Comparison of ENCODE assay signal across 8 mouse cellular contexts in the genomic region with DNA sequence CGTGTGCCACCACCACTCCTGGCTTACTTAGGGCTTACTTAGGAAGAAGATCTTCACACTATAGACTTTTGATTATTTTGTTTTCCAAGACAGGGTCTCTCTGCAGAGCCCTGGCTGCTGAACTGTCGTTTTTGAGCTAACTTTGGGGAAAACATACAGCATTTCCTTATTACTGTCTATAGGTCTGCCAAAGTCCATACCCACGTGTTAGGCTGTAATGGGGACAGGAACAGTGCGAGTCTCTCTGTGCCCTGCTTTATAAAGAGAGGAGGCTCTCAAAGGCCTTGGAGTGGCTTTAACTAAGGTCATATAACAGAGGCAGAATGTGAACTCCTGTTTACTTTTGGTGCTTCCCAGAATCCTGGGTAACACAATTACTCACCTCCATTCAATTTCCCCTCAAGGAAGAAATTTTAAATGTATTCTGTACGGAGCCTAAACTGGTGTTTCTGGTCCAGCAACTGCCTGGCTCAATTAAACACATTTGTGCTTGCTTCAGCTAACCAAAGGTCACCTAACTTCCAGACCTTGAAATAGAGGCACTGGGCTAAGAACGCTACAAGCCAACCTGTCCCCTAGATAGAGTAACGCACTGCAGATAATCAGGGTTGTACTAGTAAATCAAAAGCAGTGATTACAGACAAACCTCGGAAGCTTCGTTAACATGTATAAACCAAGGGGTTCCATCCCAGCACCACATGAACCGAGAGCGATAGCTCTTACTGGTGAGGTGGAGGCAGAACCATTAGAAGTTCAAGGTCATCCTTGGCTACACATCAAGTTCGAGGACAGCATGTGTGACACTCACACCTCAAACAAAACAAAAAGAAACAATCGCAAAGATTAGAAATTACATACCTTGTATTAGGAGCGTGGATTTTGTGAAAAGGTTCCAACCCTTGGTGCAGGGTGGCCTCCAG. TPM values are rescaled to one million over a fixed set of nuclear protein-coding genes. Genes with fewer than 3 reads are reported as not detected.
DNase-seq lines count a peak whose midpoint lies in the region; ATAC-seq and TF ChIP-seq lines count a peak whose summit lies in the region.

No protein-coding gene starts in this region.

- peak in 1 of 2 experiments; percentile 10; a peak in 1 of 4 replicates for TF ChIP-seq EP300 in MEL (IDR thresholded peaks at IDR 0.05; ENCODE audit: low read depth in 1 of 2, low read length in 2 of 2)

- intact Hi-C loops in left cerebral cortex, postnatal 25 days (cut with DNase I) = no loop called here

- no peak for TF ChIP-seq CTCF in MEL (IDR thresholded peaks at IDR 0.05 in 2 of 3, conservative IDR thresholded peaks at IDR 0.05 in 1 of 3; ENCODE audit: control insufficient read depth in 1 of 3, insufficient read depth in 1 of 3, low read depth in 2 of 3, low read length in 3 of 3, poor library complexity in 1 of 3, severe bottlenecking in 1 of 3)

- peak overlapping the region; percentile 71 for H3K9ac ChIP-seq in MEL (ENCODE audit: control insufficient read depth, low read depth, low read length, poor library complexity, severe bottlenecking)
- peak overlapping the region; percentile 24; the same call in 1 of the 2 replicates for H3K9ac ChIP-seq in hindbrain, embryonic 14.5 days
- H3K9ac ChIP-seq in liver, embryonic 13.5 days = peak overlapping the region; percentile 51

- H3K4me3 ChIP-seq in heart, embryonic 10.5 days = peak overlapping the region; percentile 64
- H3K4me3 ChIP-seq in MEL (ENCODE audit: control insufficient read depth in 1 of 2, insufficient read depth in 1 of 2, low read depth in 2 of 2, low read length in 2 of 2) = peak overlapping the region; percentile 62 to 64
- H3K4me3 ChIP-seq in hindbrain, embryonic 14.5 days (replicated peaks; ENCODE audit: low read length) = peak overlapping the region; percentile 40
- peak overlapping the region; percentile 57 for H3K4me3 ChIP-seq in liver, embryonic 13.5 days (replicated peaks)

- ATAC-seq in hindbrain, embryonic 14.5 days (ENCODE audit: low FRiP score) = no peak
- no peak for ATAC-seq in liver, embryonic 13.5 days (ENCODE audit: low read depth)

- peak overlapping the region; percentile 84 for H3K27ac ChIP-seq in heart, embryonic 10.5 days
- peak overlapping the region; percentile 27 for H3K27ac ChIP-seq in MEL (ENCODE audit: control insufficient read depth, low read depth, low read length)
- H3K27ac ChIP-seq in hindbrain, embryonic 14.5 days = no peak overlapping the region
- H3K27ac ChIP-seq in liver, embryonic 13.5 days = peak overlapping the region; percentile 23; the same call in 1 of the 2 replicates

- H3K27me3 ChIP-seq in heart, embryonic 10.5 days (ENCODE audit: insufficient read depth, poor library complexity, severe bottlenecking) = no peaks in the 10 kb centered on the region
- no peaks in the 10 kb centered on the region for H3K27me3 ChIP-seq in MEL (ENCODE audit: control insufficient read depth in 1 of 2, insufficient read depth in 2 of 2, low read length in 2 of 2)
- no peaks in the 10 kb centered on the region for H3K27me3 ChIP-seq in hindbrain, embryonic 14.5 days (ENCODE audit: control insufficient read depth, insufficient read depth, low read length)
- no peaks in the 10 kb centered on the region for H3K27me3 ChIP-seq in liver, embryonic 13.5 days

- no peak for TF ChIP-seq RAD21 in MEL (IDR thresholded peaks at IDR 0.05; ENCODE audit: low read depth, low read length)

- H3K4me1 ChIP-seq in heart, embryonic 10.5 days = peaks cover 29% of the 10 kb centered on the region
- peaks cover 0 to 34% of the 10 kb centered on the region in 2 experiments; a peak in 3 of 4 replicates for H3K4me1 ChIP-seq in MEL (ENCODE audit: control insufficient read depth in 1 of 2, insufficient read depth in 2 of 2, low read length in 2 of 2)
- peaks cover 6% of the 10 kb centered on the region; the same call in 1 of the 2 replicates for H3K4me1 ChIP-seq in hindbrain, embryonic 14.5 days (replicated peaks; ENCODE audit: control insufficient read depth, insufficient read depth, low read length)
- peaks cover 45% of the 10 kb centered on the region for H3K4me1 ChIP-seq in liver, embryonic 13.5 days (replicated peaks)

- 15% methylated on average over 14 of the region's 14 CpGs for WGBS in heart, embryonic 10.5 days
- WGBS in hindbrain, embryonic 14.5 days = 19% methylated on average over 14 of the region's 14 CpGs
- 5% methylated on average over 14 of the region's 14 CpGs for WGBS in liver, embryonic 13.5 days (ENCODE audit: insufficient replicate concordance)

- H3K79me2 ChIP-seq in MEL (ENCODE audit: control insufficient read depth, insufficient read depth, low read length, poor library complexity) = peaks cover 19% of the 10 kb centered on the region

- TF ChIP-seq POLR2A in MEL (IDR thresholded peaks at IDR 0.05; ENCODE audit: control insufficient read depth in 1 of 2, insufficient read depth in 1 of 2, low read depth in 1 of 2, low read length in 2 of 2, poor library complexity in 1 of 2) = no peak

- H3K9me3 ChIP-seq in heart, embryonic 10.5 days = no peaks in the 10 kb centered on the region
- H3K9me3 ChIP-seq in MEL (replicated peaks; ENCODE audit: insufficient read depth, low read length) = no peaks in the 10 kb centered on the region
- H3K9me3 ChIP-seq in hindbrain, embryonic 14.5 days (ENCODE audit: control insufficient read depth, low read length) = no peaks in the 10 kb centered on the region
- H3K9me3 ChIP-seq in liver, embryonic 13.5 days (replicated peaks) = no peaks in the 10 kb centered on the region

- H3K36me3 ChIP-seq in heart, embryonic 10.5 days = peaks cover 3% of the 10 kb centered on the region; the same call in 1 of the 2 replicates
- H3K36me3 ChIP-seq in MEL (ENCODE audit: control insufficient read depth in 1 of 2, insufficient read depth in 2 of 2, low read length in 2 of 2) = peaks cover 0 to 29% of the 10 kb centered on the region in 2 experiments; a peak in 2 of 4 replicates
- H3K36me3 ChIP-seq in hindbrain, embryonic 14.5 days (replicated peaks; ENCODE audit: control insufficient read depth, insufficient read depth) = no peaks in the 10 kb centered on the region
- peaks cover 10% of the 10 kb centered on the region; the same call in 1 of the 2 replicates for H3K36me3 ChIP-seq in liver, embryonic 13.5 days

- H3K4me2 ChIP-seq in hindbrain, embryonic 14.5 days (replicated peaks) = peak overlapping the region; percentile 89
- peak overlapping the region; percentile 75 for H3K4me2 ChIP-seq in liver, embryonic 13.5 days

- DNase-seq in heart, embryonic 10.5 days (ENCODE audit: low spot score) = no peak
- no peak for DNase-seq in heart, adult 8-10 months (ENCODE audit: low spot score)
- no peak for DNase-seq in MEL (ENCODE audit: low read depth, low spot score)
- DNase-seq in hindbrain, embryonic 14.5 days (ENCODE audit: low spot score) = no peak
- no peak for DNase-seq in liver, embryonic 13.5 days
- peak; percentile 44 for DNase-seq in yolk sac, embryonic 10.5 days (ENCODE audit: low spot score)
- DNase-seq in left cerebral cortex, postnatal 25 days (ENCODE audit: low spot score in 2 of 2) = no peak
- DNase-seq in spleen, postnatal 10 days (ENCODE audit: low spot score in 2 of 2) = no peak

TF ChIP-seq in MEL, 35 proteins besides CTCF, POLR2A, EP300 and RAD21 (continues in another document):
- TF ChIP-seq RCOR1 (IDR thresholded peaks at IDR 0.05; ENCODE audit: low read depth, low read length) (peak; percentile 89), MYB (IDR thresholded peaks at IDR 0.05; ENCODE audit: low read depth, low read length) (no peak), USF1 (IDR thresholded peaks at IDR 0.05; ENCODE audit: low read depth, low read length) (no peak)

RNA-seq across cellular contexts. Expression of a gene that starts 1.2 kb away (rescaled TPM):
- polyA plus RNA-seq in heart, embryonic 10.5 days (2016; fragmentation: Nextera tagmentation; extraction: Ambion mirVana) = 60.9 and 82.5 TPM in 2 replicates
- total RNA-seq in heart, adult 8-10 months (2022) = 10 to 100 TPM in 2 of 4 experiments, 1 to 10 TPM in 2; 6.4 to 16.4 (median 10.4) TPM
- 63.3 and 71.4 TPM in 2 replicates for total RNA-seq in MEL (2012; rRNA removed)
- polyA plus RNA-seq in MEL (2012; ENCODE audit: insufficient read depth in 1 of 2, insufficient read length in 2 of 2, low read depth in 1 of 2, low replicate concordance in 2 of 2, missing spikeins in 1 of 2) = 10 to 100 TPM in 1 of 2 experiments, not detected in 1; 55.3 TPM
- 6.4 and 8.7 TPM in 2 replicates for polyA plus RNA-seq in hindbrain, embryonic 14.5 days (2014; fragmentation: Nextera tagmentation; extraction: Ambion mirVana)
- 50.1 and 54.2 TPM in 2 replicates for polyA plus RNA-seq in liver, embryonic 13.5 days (2015; fragmentation: Nextera tagmentation; extraction: Ambion mirVana)
- total RNA-seq in left cerebral cortex, postnatal 25 days (2021) = 1 to 10 TPM; 1.9 to 2.7 TPM

RNA-seq across cellular contexts. Expression of a gene that starts 20.1 kb away (rescaled TPM):
- 36.6 and 40.9 TPM in 2 replicates for polyA plus RNA-seq in heart, embryonic 10.5 days (2016; fragmentation: Nextera tagmentation; extraction: Ambion mirVana)
- total RNA-seq in heart, adult 8-10 months (2022) = 10 to 100 TPM; 19.9 to 23.9 (median 21.3) TPM
- 67.8 and 81.5 TPM in 2 replicates for total RNA-seq in MEL (2012; rRNA removed)
- 10 to 100 TPM; 49.5 to 94.7 TPM for polyA plus RNA-seq in MEL (2012; ENCODE audit: insufficient read depth in 1 of 2, insufficient read length in 2 of 2, low read depth in 1 of 2, low replicate concordance in 2 of 2, missing spikeins in 1 of 2)
- polyA plus RNA-seq in hindbrain, embryonic 14.5 days (2014; fragmentation: Nextera tagmentation; extraction: Ambion mirVana) = 34.3 and 34.6 TPM in 2 replicates
- 25.5 and 28.9 TPM in 2 replicates for polyA plus RNA-seq in liver, embryonic 13.5 days (2015; fragmentation: Nextera tagmentation; extraction: Ambion mirVana)
- 10 to 100 TPM; 29.8 to 30.1 TPM for total RNA-seq in left cerebral cortex, postnatal 25 days (2021)

RNA-seq across cellular contexts. Expression of a gene that starts 33.0 kb away (rescaled TPM):
- 6.5 and 6.7 TPM in 2 replicates for polyA plus RNA-seq in heart, embryonic 10.5 days (2016; fragmentation: Nextera tagmentation; extraction: Ambion mirVana)
- total RNA-seq in heart, adult 8-10 months (2022) = 10 to 100 TPM; 14.0 to 18.0 (median 15.8) TPM
- total RNA-seq in MEL (2012; rRNA removed) = 17.0 and 20.0 TPM in 2 replicates
- polyA plus RNA-seq in MEL (2012; ENCODE audit: insufficient read depth in 1 of 2, insufficient read length in 2 of 2, low read depth in 1 of 2, low replicate concordance in 2 of 2, missing spikeins in 1 of 2) = 10 to 100 TPM in 1 of 2 experiments, not detected in 1; 20.5 TPM
- 8.3 and 8.9 TPM in 2 replicates for polyA plus RNA-seq in hindbrain, embryonic 14.5 days (2014; fragmentation: Nextera tagmentation; extraction: Ambion mirVana)
- 2.2 and 3.2 TPM in 2 replicates for polyA plus RNA-seq in liver, embryonic 13.5 days (2015; fragmentation: Nextera tagmentation; extraction: Ambion mirVana)
- 10 to 100 TPM; 30.1 to 32.5 TPM for total RNA-seq in left cerebral cortex, postnatal 25 days (2021)

RNA-seq across cellular contexts. Expression of a gene that starts 33.1 kb away (rescaled TPM):
- polyA plus RNA-seq in heart, embryonic 10.5 days (2016; fragmentation: Nextera tagmentation; extraction: Ambion mirVana) = 16.0 and 17.8 TPM in 2 replicates
- total RNA-seq in heart, adult 8-10 months (2022) = 1 to 10 TPM; 3.9 to 6.1 (median 4.8) TPM
- total RNA-seq in MEL (2012; rRNA removed) = 17.7 and 19.3 TPM in 2 replicates
- polyA plus RNA-seq in MEL (2012; ENCODE audit: insufficient read depth in 1 of 2, insufficient read length in 2 of 2, low read depth in 1 of 2, low replicate concordance in 2 of 2, missing spikeins in 1 of 2) = 10 to 100 TPM in 1 of 2 experiments, not detected in 1; 18.4 TPM
- 7.2 and 8.0 TPM in 2 replicates for polyA plus RNA-seq in hindbrain, embryonic 14.5 days (2014; fragmentation: Nextera tagmentation; extraction: Ambion mirVana)
- polyA plus RNA-seq in liver, embryonic 13.5 days (2015; fragmentation: Nextera tagmentation; extraction: Ambion mirVana) = 6.7 and 8.5 TPM in 2 replicates
- 1 to 10 TPM; 4.2 to 5.1 TPM for total RNA-seq in left cerebral cortex, postnatal 25 days (2021)
